Mouse (Mus musculus): ENCODE measurements around the gene Fli1.

DNA sequence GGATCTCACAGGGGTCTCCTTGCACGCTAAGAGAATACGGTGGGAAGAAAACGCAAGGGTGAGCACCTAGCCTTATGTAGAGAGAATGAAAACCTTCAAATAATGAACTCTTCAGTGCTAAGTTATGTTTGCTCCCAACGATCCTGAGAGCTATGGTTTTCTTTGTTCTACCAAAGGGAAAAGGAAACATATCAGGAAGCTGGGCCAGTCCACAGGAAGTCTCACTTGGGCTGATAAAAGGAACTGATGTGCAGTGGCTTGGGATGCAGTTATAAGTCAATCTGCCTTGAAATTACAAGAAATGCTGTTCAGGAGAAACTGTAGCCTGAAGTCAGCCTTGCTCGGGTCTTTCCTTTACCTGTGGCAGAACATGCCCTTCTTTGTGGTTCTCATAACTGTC, 13.1 kb downstream of the Fli1 start:
- TF ChIP-seq CTCF (IDR thresholded peaks at IDR 0.05; ENCODE audit: low read depth): no peak
- peak; percentile 35; the same call in 1 of the 2 replicates for TF ChIP-seq EP300 (IDR thresholded peaks at IDR 0.05; ENCODE audit: low read depth)
